Mouse (Mus musculus): ENCODE data around the gene Polr1b. TPM values are rescaled to one million over a fixed set of nuclear protein-coding genes. Genes with fewer than 3 reads are reported as not detected.

Gene Polr1b
- polyA plus RNA-seq, 1 experiment = 14.9 TPM

DNA sequence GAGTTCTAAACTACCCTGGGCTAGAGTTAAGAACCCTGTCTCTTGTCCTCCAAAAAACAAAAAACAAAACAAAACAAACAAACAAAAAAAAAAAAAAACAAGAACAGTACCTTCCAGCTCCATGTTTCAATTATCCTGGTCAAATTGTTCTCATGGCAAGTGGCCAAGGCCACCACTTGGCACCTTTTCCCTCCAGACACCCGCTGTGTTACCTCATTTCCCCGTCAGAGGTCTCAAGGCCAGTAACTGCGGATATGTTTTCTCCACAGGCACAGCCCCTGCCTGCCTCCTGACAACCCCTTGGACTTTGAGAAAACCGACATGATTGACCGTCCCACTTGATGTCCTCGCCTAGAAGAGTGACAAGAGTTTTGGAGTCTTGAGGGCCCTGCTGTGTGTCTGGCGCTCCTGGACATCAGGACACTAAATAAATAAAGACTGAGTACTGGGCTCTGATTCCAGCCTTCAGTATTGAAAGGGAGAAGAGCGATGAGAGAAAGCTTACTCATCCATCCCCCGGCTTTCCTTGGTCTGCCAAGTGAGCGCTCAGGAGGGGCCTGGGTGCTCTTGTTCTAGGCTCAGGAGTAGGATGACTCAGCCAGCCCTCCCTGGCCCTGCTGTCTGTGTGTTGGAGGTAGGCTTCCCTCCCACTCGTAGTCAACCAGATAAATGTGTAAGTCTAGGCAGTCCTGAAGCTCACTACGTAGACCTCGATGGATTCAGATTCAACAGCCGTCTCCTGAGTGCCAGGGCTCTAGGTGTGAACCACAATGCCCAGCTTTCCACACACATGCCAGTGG, 32.4 kb downstream of the Polr1b start:
- no peak for TF ChIP-seq CTCF (IDR thresholded peaks at IDR 0.05; ENCODE audit: insufficient read depth, low read length)
- TF ChIP-seq POLR2A (IDR thresholded peaks at IDR 0.05; ENCODE audit: borderline replicate concordance, extremely low read depth, low read depth, low read length) = no peak
- DNase-seq = no peak
- WGBS = 92% methylated on average over 14 of the region's 14 CpGs
- Histone ChIP-seq H3K4me3 (replicated peaks; ENCODE audit: extremely low read depth, low read depth, low read length) (no peak overlapping the region), H3K4me1 (ENCODE audit: control insufficient read depth, insufficient read depth, low read length) (0 out of 2 replicates have a peak, but pooled peaks cover 5% of the 10 kb centered on the region)

DNA sequence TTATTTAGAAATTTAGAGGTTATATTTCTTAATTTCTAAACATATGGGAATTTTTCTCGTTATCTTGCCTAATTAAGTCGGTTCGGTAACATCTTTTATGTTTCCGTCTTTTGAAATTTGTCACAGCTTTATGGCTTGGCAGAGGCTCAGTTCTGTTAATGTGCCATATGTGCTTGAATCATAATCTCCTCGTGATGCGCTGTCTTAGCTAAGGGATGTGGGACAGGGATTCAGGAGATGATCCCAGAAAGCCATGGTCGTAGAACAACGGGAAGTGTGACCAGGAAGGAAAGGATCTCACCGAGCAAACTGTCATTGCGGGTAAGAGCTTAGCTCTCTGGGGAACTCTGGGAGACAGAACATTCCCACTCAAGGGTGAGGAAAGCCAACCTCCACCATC, 39.1 kb downstream of the Polr1b start:
- H3K4me1 ChIP-seq (ENCODE audit: control insufficient read depth, insufficient read depth, low read length) = no peaks in the 10 kb centered on the region
- no peak for DNase-seq
- WGBS = 85% methylated on average over 10 of the region's 10 CpGs
- no peak overlapping the region for H3K4me3 ChIP-seq (replicated peaks; ENCODE audit: extremely low read depth, low read depth, low read length)
- no peak for TF ChIP-seq POLR2A (IDR thresholded peaks at IDR 0.05; ENCODE audit: borderline replicate concordance, extremely low read depth, low read depth, low read length)
- no peak for TF ChIP-seq CTCF (IDR thresholded peaks at IDR 0.05; ENCODE audit: insufficient read depth, low read length)

DNA sequence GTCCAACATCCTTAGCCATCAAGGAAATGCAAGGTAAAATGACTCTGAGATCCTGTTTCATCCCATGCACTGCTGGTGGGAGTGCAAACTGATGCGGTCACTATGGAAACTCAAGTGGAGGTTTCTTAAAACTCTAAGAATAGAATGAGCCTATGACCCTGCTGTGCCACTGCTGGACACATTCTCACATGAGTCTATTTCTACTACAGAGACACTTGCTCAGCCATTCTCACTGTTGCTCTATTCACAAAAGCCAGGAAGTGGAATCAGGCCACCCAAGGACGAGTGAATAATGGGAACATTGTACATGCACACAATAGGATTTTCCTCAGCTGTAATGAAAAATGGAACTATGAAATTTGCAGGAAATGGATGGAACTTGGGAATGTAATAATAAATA, 48.0 kb downstream of the Polr1b start:
- 55% methylated on average over 2 of the region's 2 CpGs for WGBS
- no peak for DNase-seq
- H3K4me1 ChIP-seq (ENCODE audit: control insufficient read depth, insufficient read depth, low read length) = no peaks in the 10 kb centered on the region
- TF ChIP-seq POLR2A (IDR thresholded peaks at IDR 0.05; ENCODE audit: borderline replicate concordance, extremely low read depth, low read depth, low read length) (no peak), CTCF (IDR thresholded peaks at IDR 0.05; ENCODE audit: insufficient read depth, low read length) (no peak)
- no peak overlapping the region for H3K4me3 ChIP-seq (replicated peaks; ENCODE audit: extremely low read depth, low read depth, low read length)

- TF ChIP-seq CTCF (IDR thresholded peaks at IDR 0.05; ENCODE audit: insufficient read depth, low read length) (no peak), POLR2A (IDR thresholded peaks at IDR 0.05; ENCODE audit: borderline replicate concordance, extremely low read depth, low read depth, low read length) (no peak)
- no peak for DNase-seq
- H3K4me3 ChIP-seq (replicated peaks; ENCODE audit: extremely low read depth, low read depth, low read length) = no peak overlapping the region
- no peaks in the 10 kb centered on the region for H3K4me1 ChIP-seq (ENCODE audit: control insufficient read depth, insufficient read depth, low read length)
- WGBS = 76% methylated on average over 5 of the region's 5 CpGs
These were observed 49.6 kb downstream of the Polr1b start for GRCm38 (mm10) chr2:129150386-129150785.

DNA sequence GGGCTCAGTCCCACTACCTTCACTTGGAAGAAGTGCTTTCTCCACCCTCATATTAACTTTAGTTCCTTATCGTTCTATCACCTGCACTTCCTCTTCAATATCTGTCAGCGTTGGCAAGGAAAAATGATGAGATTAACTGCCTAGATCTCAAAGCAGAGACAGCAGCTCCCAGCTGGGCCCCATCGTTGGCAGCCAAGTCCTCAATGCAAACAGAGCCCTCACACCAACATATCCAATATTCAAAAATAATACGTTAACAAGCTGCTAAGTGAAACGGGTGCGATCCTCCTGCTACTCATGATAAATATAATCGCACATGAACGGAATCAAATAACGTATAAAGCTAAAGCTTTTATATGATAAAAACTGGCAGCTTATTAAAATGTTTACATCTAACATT, 50.3 kb downstream of the Polr1b start:
- DNase-seq = no peak
- H3K4me1 ChIP-seq (ENCODE audit: control insufficient read depth, insufficient read depth, low read length) = no peaks in the 10 kb centered on the region
- no peak overlapping the region for H3K4me3 ChIP-seq (replicated peaks; ENCODE audit: extremely low read depth, low read depth, low read length)
- TF ChIP-seq POLR2A (IDR thresholded peaks at IDR 0.05; ENCODE audit: borderline replicate concordance, extremely low read depth, low read depth, low read length) (no peak), CTCF (IDR thresholded peaks at IDR 0.05; ENCODE audit: insufficient read depth, low read length) (no peak)
- 60% methylated on average over 9 of the region's 9 CpGs for WGBS

DNA sequence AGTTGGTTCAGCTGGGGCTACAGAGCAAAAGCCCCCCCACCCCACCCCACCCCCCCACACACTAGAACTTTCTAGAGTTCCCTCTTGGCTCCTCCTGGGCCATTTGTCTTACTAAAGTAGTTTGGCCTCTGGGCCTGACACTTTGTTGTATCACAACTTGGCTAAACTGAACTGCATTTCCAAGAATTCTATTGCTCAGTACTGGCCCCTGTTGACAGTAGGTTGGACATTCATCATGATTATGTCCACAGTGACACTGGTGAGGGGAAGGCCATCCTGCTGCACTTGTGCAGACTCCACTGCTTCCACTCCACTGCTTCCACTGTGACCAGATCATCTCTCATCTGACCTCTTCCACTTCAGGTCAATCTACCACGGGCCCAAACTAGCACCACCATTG, 52.0 kb downstream of the Polr1b start:
- no peak for DNase-seq
- no peaks in the 10 kb centered on the region for H3K4me1 ChIP-seq (ENCODE audit: control insufficient read depth, insufficient read depth, low read length)
- TF ChIP-seq POLR2A (IDR thresholded peaks at IDR 0.05; ENCODE audit: borderline replicate concordance, extremely low read depth, low read depth, low read length) = no peak
- no peak overlapping the region for H3K4me3 ChIP-seq (replicated peaks; ENCODE audit: extremely low read depth, low read depth, low read length)
- WGBS = 53% methylated on average over 1 of the region's 1 CpGs

- DNase-seq = no peak
- H3K4me3 ChIP-seq (replicated peaks; ENCODE audit: extremely low read depth, low read depth, low read length) = no peak overlapping the region
- H3K4me1 ChIP-seq (ENCODE audit: control insufficient read depth, insufficient read depth, low read length) = peaks cover 2% of the 10 kb centered on the region
- WGBS = 56% methylated on average over 5 of the region's 5 CpGs
- TF ChIP-seq POLR2A (IDR thresholded peaks at IDR 0.05; ENCODE audit: borderline replicate concordance, extremely low read depth, low read depth, low read length) (no peak), CTCF (IDR thresholded peaks at IDR 0.05; ENCODE audit: insufficient read depth, low read length) (no peak)
These were observed 64.0 kb downstream of the Polr1b start for GRCm38 (mm10) chr2:129164815-129165214.

GRCm38 (mm10) chr2:129166466-129167463, 66.0 kb downstream of the Polr1b start:
- 45% methylated on average over 10 of the region's 10 CpGs for WGBS
- TF ChIP-seq POLR2A (IDR thresholded peaks at IDR 0.05; ENCODE audit: borderline replicate concordance, extremely low read depth, low read depth, low read length) = no peak
- TF ChIP-seq CTCF (IDR thresholded peaks at IDR 0.05; ENCODE audit: insufficient read depth, low read length) = no peak
- no peak for DNase-seq
- Histone ChIP-seq H3K4me1 (ENCODE audit: control insufficient read depth, insufficient read depth, low read length) (peaks cover 2% of the 10 kb centered on the region), H3K4me3 (replicated peaks; ENCODE audit: extremely low read depth, low read depth, low read length) (no peak overlapping the region)

DNA sequence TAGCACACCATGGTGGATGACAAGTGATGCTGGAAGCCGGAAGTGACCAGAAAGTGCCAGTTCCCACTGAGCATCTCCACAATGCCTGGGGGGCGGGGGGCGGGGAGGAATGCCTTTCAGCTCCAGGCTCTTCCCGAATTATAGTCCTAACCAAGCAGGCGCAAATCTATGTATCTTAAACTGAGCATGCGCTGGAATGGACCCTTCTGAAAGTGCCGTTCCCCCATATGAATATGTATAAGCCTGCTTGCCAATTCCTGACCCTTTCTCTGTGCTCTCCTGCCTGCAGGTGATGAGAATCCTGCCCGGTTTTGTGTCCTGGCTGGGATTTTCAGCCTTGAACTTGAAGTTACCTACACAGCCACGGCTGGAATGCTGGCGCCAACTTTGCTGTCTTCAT, 72.6 kb downstream of the Polr1b start:
- Histone ChIP-seq H3K4me3 (replicated peaks; ENCODE audit: extremely low read depth, low read depth, low read length) (no peak overlapping the region), H3K4me1 (ENCODE audit: control insufficient read depth, insufficient read depth, low read length) (peaks cover 2% of the 10 kb centered on the region)
- DNase-seq = no peak
- WGBS = 58% methylated on average over 10 of the region's 10 CpGs
- TF ChIP-seq POLR2A (IDR thresholded peaks at IDR 0.05; ENCODE audit: borderline replicate concordance, extremely low read depth, low read depth, low read length) (no peak), CTCF (IDR thresholded peaks at IDR 0.05; ENCODE audit: insufficient read depth, low read length) (no peak)

All from lung, adult 2 months (tissue).